Mouse (Mus musculus): Measurements from ENCODE around the gene Fmnl2. TPM values are rescaled to one million over a fixed set of nuclear protein-coding genes. Genes with fewer than 3 reads are reported as not detected.

Gene Fmnl2
- total and polyA plus RNA-seq, 3 experiments = 1.2 to 6.3 (median 4.5) TPM

- peaks cover 4% of the 10 kb centered on the region for H3K36me3 ChIP-seq (ENCODE audit: control insufficient read depth, insufficient read depth, low read length)
- 23% methylated on average over 3 of the region's 3 CpGs for WGBS
- no peak overlapping the region for H3K9ac ChIP-seq (ENCODE audit: low read depth, low read length)
- peaks cover 14% of the 10 kb centered on the region for H3K4me1 ChIP-seq (ENCODE audit: control insufficient read depth, insufficient read depth, low read length)
- no peaks in the 10 kb centered on the region for H3K79me2 ChIP-seq (replicated peaks; ENCODE audit: control insufficient read depth, insufficient read depth, low read length)
- intact Hi-C loops (cut with DNase I) = no loop called here
- no peak overlapping the region for H3K27ac ChIP-seq
- no peak for DNase-seq
- TF ChIP-seq POLR2A (IDR thresholded peaks at IDR 0.05; ENCODE audit: insufficient read depth, low read depth, low read length) (no peak), CTCF (IDR thresholded peaks at IDR 0.05) (peak; percentile 54)
- H3K27me3 ChIP-seq (ENCODE audit: control insufficient read depth, insufficient read depth, low read length) = no peaks in the 10 kb centered on the region
- H3K4me3 ChIP-seq = no peak overlapping the region
Measured at GRCm38 (mm10) chr2:52999524-52999969, 141.9 kb downstream of the Fmnl2 start.

- intact Hi-C loops (cut with DNase I) = no loop called here
- TF ChIP-seq CTCF (IDR thresholded peaks at IDR 0.05) = no peak
- TF ChIP-seq EP300 (IDR thresholded peaks at IDR 0.05; ENCODE audit: insufficient read depth, low read depth, low read length) = no peak
- TF ChIP-seq POLR2A (IDR thresholded peaks at IDR 0.05; ENCODE audit: insufficient read depth, low read depth, low read length) = no peak
- Histone ChIP-seq H3K27ac (no peak overlapping the region), H3K9ac (ENCODE audit: low read depth, low read length) (no peak overlapping the region), H3K4me1 (ENCODE audit: control insufficient read depth, insufficient read depth, low read length) (peaks cover 12% of the 10 kb centered on the region), H3K79me2 (replicated peaks; ENCODE audit: control insufficient read depth, insufficient read depth, low read length) (no peaks in the 10 kb centered on the region), H3K27me3 (ENCODE audit: control insufficient read depth, insufficient read depth, low read length) (no peaks in the 10 kb centered on the region), H3K36me3 (ENCODE audit: control insufficient read depth, insufficient read depth, low read length) (no peaks in the 10 kb centered on the region; the same call in 1 of the 2 replicates), H3K4me3 (no peak overlapping the region)
- no peak for DNase-seq
- WGBS = 89% methylated on average over 3 of the region's 3 CpGs
Measured at GRCm38 (mm10) chr2:53000446-53000845, 142.8 kb downstream of the Fmnl2 start.

GRCm38 (mm10) chr2:53006161-53006560 is 148.5 kb downstream of the Fmnl2 start:
- Histone ChIP-seq H3K27me3 (ENCODE audit: control insufficient read depth, insufficient read depth, low read length) (no peaks in the 10 kb centered on the region), H3K36me3 (ENCODE audit: control insufficient read depth, insufficient read depth, low read length) (peaks cover 2% of the 10 kb centered on the region; the same call in 1 of the 2 replicates), H3K4me1 (ENCODE audit: control insufficient read depth, insufficient read depth, low read length) (peaks cover 3% of the 10 kb centered on the region), H3K27ac (no peak overlapping the region), H3K79me2 (replicated peaks; ENCODE audit: control insufficient read depth, insufficient read depth, low read length) (no peaks in the 10 kb centered on the region; the same call in 1 of the 2 replicates), H3K4me3 (no peak overlapping the region), H3K9ac (ENCODE audit: low read depth, low read length) (no peak overlapping the region)
- TF ChIP-seq CTCF (IDR thresholded peaks at IDR 0.05) (no peak), POLR2A (IDR thresholded peaks at IDR 0.05; ENCODE audit: insufficient read depth, low read depth, low read length) (no peak), EP300 (IDR thresholded peaks at IDR 0.05; ENCODE audit: insufficient read depth, low read depth, low read length) (no peak)
- intact Hi-C loops (cut with DNase I) = loop anchor here (2.0 to 5.0 kb wide), 2 partner anchors 77 to 249 kb away; no protein-coding TSS in a partner anchor
- WGBS = 91% methylated on average over 7 of the region's 7 CpGs
- DNase-seq = no peak

- H3K4me3 ChIP-seq = no peak overlapping the region
- 9% methylated on average over 5 of the region's 5 CpGs for WGBS
- intact Hi-C loops (cut with DNase I) = loop anchor here (2.0 to 5.0 kb wide), 2 partner anchors 76 to 250 kb away; no protein-coding TSS in a partner anchor
- H3K27me3 ChIP-seq (ENCODE audit: control insufficient read depth, insufficient read depth, low read length) = no peaks in the 10 kb centered on the region
- TF ChIP-seq EP300 (IDR thresholded peaks at IDR 0.05; ENCODE audit: insufficient read depth, low read depth, low read length) (0 out of 2 replicates have a peak, but pooled peaks have one; percentile 15), POLR2A (IDR thresholded peaks at IDR 0.05; ENCODE audit: insufficient read depth, low read depth, low read length) (no peak), CTCF (IDR thresholded peaks at IDR 0.05) (peak; percentile 97)
- DNase-seq = peak; percentile 77 to 79
- no peak overlapping the region for H3K9ac ChIP-seq (ENCODE audit: low read depth, low read length)
- H3K27ac ChIP-seq = no peak overlapping the region
- peaks cover 2% of the 10 kb centered on the region; the same call in 1 of the 2 replicates for H3K36me3 ChIP-seq (ENCODE audit: control insufficient read depth, insufficient read depth, low read length)
- no peaks in the 10 kb centered on the region; the same call in 1 of the 2 replicates for H3K79me2 ChIP-seq (replicated peaks; ENCODE audit: control insufficient read depth, insufficient read depth, low read length)
- H3K4me1 ChIP-seq (ENCODE audit: control insufficient read depth, insufficient read depth, low read length) = peaks cover 3% of the 10 kb centered on the region
Measured at GRCm38 (mm10) chr2:53007142-53007541, 149.5 kb downstream of the Fmnl2 start.

GRCm38 (mm10) chr2:53013051-53013450 is 155.4 kb downstream of the Fmnl2 start:
- Histone ChIP-seq H3K36me3 (ENCODE audit: control insufficient read depth, insufficient read depth, low read length) (no peaks in the 10 kb centered on the region), H3K27ac (no peak overlapping the region), H3K79me2 (replicated peaks; ENCODE audit: control insufficient read depth, insufficient read depth, low read length) (no peaks in the 10 kb centered on the region), H3K27me3 (ENCODE audit: control insufficient read depth, insufficient read depth, low read length) (no peaks in the 10 kb centered on the region), H3K9ac (ENCODE audit: low read depth, low read length) (no peak overlapping the region), H3K4me3 (no peak overlapping the region), H3K4me1 (ENCODE audit: control insufficient read depth, insufficient read depth, low read length) (no peaks in the 10 kb centered on the region; the same call in 1 of the 2 replicates)
- intact Hi-C loops (cut with DNase I) = no loop called here
- WGBS = 48% methylated on average over 2 of the region's 2 CpGs
- no peak for DNase-seq
- TF ChIP-seq POLR2A (IDR thresholded peaks at IDR 0.05; ENCODE audit: insufficient read depth, low read depth, low read length) (no peak), CTCF (IDR thresholded peaks at IDR 0.05) (no peak), EP300 (IDR thresholded peaks at IDR 0.05; ENCODE audit: insufficient read depth, low read depth, low read length) (no peak)

GRCm38 (mm10) chr2:53014451-53014850 is 156.8 kb downstream of the Fmnl2 start:
- intact Hi-C loops (cut with DNase I) = no loop called here
- Histone ChIP-seq H3K27me3 (ENCODE audit: control insufficient read depth, insufficient read depth, low read length) (no peaks in the 10 kb centered on the region), H3K4me1 (ENCODE audit: control insufficient read depth, insufficient read depth, low read length) (no peaks in the 10 kb centered on the region), H3K79me2 (replicated peaks; ENCODE audit: control insufficient read depth, insufficient read depth, low read length) (no peaks in the 10 kb centered on the region), H3K4me3 (no peak overlapping the region), H3K36me3 (ENCODE audit: control insufficient read depth, insufficient read depth, low read length) (no peaks in the 10 kb centered on the region), H3K27ac (no peak overlapping the region), H3K9ac (ENCODE audit: low read depth, low read length) (no peak overlapping the region)
- WGBS = 90% methylated on average over 5 of the region's 5 CpGs
- no peak for DNase-seq
- TF ChIP-seq CTCF (IDR thresholded peaks at IDR 0.05) (no peak), POLR2A (IDR thresholded peaks at IDR 0.05; ENCODE audit: insufficient read depth, low read depth, low read length) (no peak), EP300 (IDR thresholded peaks at IDR 0.05; ENCODE audit: insufficient read depth, low read depth, low read length) (no peak)

Measured in heart, adult 2 months (tissue).